Mouse (Mus musculus) intestine, embryonic 15.5 days (tissue): ENCODE results near the gene Hic1. TPM values are rescaled to one million over a fixed set of nuclear protein-coding genes. Genes with fewer than 3 reads are reported as not detected.

Experiments used
- ATAC-seq: fragments of 200-750 bp; cut with Nextera tagmentation; 2 replicates; pipeline ENCODE4 v1.8.0; 2017; ENCODE audit warnings: moderate TSS enrichment, moderate library complexity
- H3K27ac ChIP-seq: fragments of 300-500 bp; sonication (generic); 2 replicates; pipeline ENCODE4 v1.5.1; 2015; ENCODE audit warnings: mild to moderate bottlenecking, inconsistent platforms
- H3K27me3 ChIP-seq: fragments of 300-500 bp; sonication (generic); replicated peaks from 2 replicates; pipeline ENCODE4 v1.6.1; 2015; ENCODE audit warnings: inconsistent platforms
- H3K36me3 ChIP-seq: fragments of 300-500 bp; sonication (generic); 2 replicates; pipeline ENCODE4 v1.6.1; 2015; ENCODE audit warnings: inconsistent platforms
- H3K4me1 ChIP-seq: fragments of 300-500 bp; sonication (generic); replicated peaks from 2 replicates; pipeline ENCODE4 v1.6.1; 2015; ENCODE audit warnings: inconsistent platforms
- H3K4me2 ChIP-seq: fragments of 300-500 bp; sonication (generic); replicated peaks from 2 replicates; pipeline ENCODE4 v1.6.1; 2015; ENCODE audit warnings: mild to moderate bottlenecking, inconsistent platforms
- H3K4me3 ChIP-seq: fragments of 300-500 bp; sonication (generic); replicated peaks from 2 replicates; pipeline ENCODE4 v1.5.1; 2015; ENCODE audit warnings: inconsistent platforms
- H3K9ac ChIP-seq: fragments of 300-500 bp; sonication (generic); 2 replicates; pipeline ENCODE4 v1.6.1; 2015; ENCODE audit warnings: inconsistent platforms
- H3K9me3 ChIP-seq: fragments of 300-500 bp; sonication (generic); 2 replicates; pipeline ENCODE4 v1.6.1; 2016; ENCODE audit warnings: inconsistent platforms
- WGBS: fragments of 180-500 bp; shearing (Covaris S2); methylation state at CpG from one replicate; pipeline ENCODE4 v1.1.7; 2015; 5-methylcytosine and 5-hydroxymethylcytosine counted together
- polyA plus RNA-seq: library from polyadenylated mRNA; unstranded; fragments of >200 nt; fragmentation: Nextera tagmentation; extraction: Ambion mirVana; gene quantifications from 2 replicates; pipeline ENCODE4 v1.2.1, GENCODE M21; 2015

Gene Hic1
- polyA plus RNA-seq, 1 experiment from 2014 or later, result 22.0 TPM

- H3K27ac ChIP-seq, result no peak overlapping the region
- WGBS, result under 1% methylated on average over 74 of the region's 75 CpGs
These were observed 3.1 kb upstream of the Hic1 start for GRCm38 (mm10) chr11:75172151-75173094.

DNA sequence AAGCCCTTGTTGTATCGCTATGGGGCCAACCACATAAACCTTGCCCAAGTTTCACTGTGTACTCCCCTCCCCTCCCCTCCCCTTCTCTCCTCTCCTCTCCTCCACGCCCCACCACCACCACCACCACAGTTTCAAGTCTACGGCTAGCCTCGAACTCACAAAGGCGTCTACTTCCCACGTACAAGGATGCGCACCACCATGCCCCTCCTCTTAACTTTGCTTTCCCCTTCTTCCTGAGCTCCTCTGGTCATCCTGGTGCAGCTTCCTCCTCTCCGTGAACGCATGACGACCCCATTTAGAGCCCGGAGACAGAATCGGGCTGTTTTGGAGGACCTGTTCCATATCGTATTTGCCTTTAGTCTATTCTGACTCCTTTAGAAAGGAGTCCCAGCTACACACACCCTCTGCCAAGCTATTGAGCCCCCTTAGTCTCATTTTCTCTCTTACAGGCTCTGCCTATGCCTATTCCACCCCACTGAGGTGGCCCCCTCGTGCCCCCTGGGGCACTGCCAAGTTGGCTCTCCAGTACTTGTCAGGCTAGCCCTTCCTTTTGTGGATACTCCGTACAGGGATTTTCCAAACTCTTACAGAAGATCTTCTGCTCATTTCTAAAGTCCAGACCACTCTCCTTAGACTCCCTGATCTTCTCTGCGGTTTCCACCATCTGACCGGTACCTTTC is 2.0 kb upstream of the Hic1 start:
- Histone ChIP-seq H3K36me3 (no peaks in the 10 kb centered on the region), H3K4me1 (peaks cover 51% of the 10 kb centered on the region), H3K9ac (no peak overlapping the region), H3K4me3 (no peak overlapping the region), H3K27ac (no peak overlapping the region), H3K9me3 (no peaks in the 10 kb centered on the region), H3K4me2 (peak overlapping the region; percentile 97), H3K27me3 (peaks cover 48% of the 10 kb centered on the region)
- 14% methylated on average over 17 of the region's 17 CpGs for WGBS
- no peak for ATAC-seq

More at GRCm38 (mm10) chr11:75172151-75173094, 3.1 kb upstream of the Hic1 start:
- 0 out of 2 replicates have a peak, but pooled peaks have one; percentile 0 for ATAC-seq
- Histone ChIP-seq H3K36me3 (0 out of 2 replicates have a peak, but pooled peaks cover 5% of the 10 kb centered on the region), H3K4me3 (peak overlapping the region; percentile 71), H3K4me1 (peaks cover 45% of the 10 kb centered on the region), H3K9me3 (no peaks in the 10 kb centered on the region), H3K4me2 (peak overlapping the region; percentile 97), H3K9ac (0 out of 2 replicates have a peak overlapping the region, but pooled peaks have one; percentile 26), H3K27me3 (peaks cover 39% of the 10 kb centered on the region)

GRCm38 (mm10) chr11:75170136-75170751 is 925 bp upstream of the Hic1 start:
- Histone ChIP-seq H3K27me3 (peaks cover 55% of the 10 kb centered on the region), H3K4me1 (peaks cover 60% of the 10 kb centered on the region)

DNA sequence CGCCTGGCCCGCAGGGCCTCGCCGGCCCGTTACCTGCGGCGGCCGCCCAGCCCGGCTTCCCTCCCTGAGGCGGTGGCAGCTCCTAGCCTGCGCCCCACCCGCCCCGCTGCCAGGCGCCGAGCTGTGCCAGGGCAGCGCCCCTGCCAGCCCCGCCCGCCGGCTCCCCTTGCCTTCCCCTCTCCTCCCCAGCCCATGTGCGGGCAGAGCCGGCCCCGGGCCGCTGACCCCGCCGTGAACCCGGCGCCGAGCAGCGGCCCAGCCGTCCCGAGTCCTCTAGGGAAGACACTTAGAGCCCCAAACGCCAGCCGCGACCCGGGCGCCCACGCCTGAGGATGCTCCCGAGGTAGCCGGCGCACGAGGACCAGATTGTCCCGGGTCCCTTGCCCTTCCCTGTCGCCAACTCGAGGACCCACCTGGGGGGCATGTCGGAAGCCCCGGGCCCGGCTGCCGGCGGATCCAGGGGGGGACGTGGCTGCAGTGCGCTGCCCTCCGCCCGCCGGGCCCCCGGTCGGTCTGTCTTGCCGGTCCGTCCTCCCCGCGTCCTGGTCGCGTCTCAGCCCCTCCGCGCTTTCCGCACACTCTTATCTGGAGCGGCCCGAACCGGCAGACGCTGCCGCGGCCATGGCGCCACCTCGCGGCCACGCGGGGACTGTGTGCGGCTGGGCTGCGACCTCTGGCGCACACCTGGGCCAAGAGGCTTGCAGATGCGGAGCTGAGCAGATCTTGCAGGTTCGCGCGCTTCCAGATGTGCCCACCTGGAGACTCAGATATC is 543 bp downstream of the Hic1 start:
- peak; percentile 50 for ATAC-seq
- Histone ChIP-seq H3K36me3 (no peaks in the 10 kb centered on the region), H3K27ac (peak overlapping the region; percentile 94), H3K4me1 (peaks cover 64% of the 10 kb centered on the region), H3K9me3 (no peaks in the 10 kb centered on the region), H3K27me3 (peaks cover 55% of the 10 kb centered on the region), H3K9ac (peak overlapping the region; percentile 86), H3K4me2 (peak overlapping the region; percentile 96), H3K4me3 (peak overlapping the region; percentile 71)
- under 1% methylated on average over 79 of the region's 83 CpGs for WGBS

More at GRCm38 (mm10) chr11:75170136-75170751, 925 bp upstream of the Hic1 start:
- H3K9ac ChIP-seq, result no peak overlapping the region; the same call in 1 of the 2 replicates
- no peaks in the 10 kb centered on the region for H3K9me3 ChIP-seq
- peak overlapping the region; percentile 96 for H3K4me2 ChIP-seq
- peak overlapping the region; percentile 71 for H3K27ac ChIP-seq
- ATAC-seq, result peak; percentile 57
- WGBS, result under 1% methylated on average over 38 of the region's 38 CpGs
- H3K36me3 ChIP-seq, result no peaks in the 10 kb centered on the region
- peak overlapping the region; percentile 71 for H3K4me3 ChIP-seq

- WGBS, result 7% methylated on average over 62 of the region's 63 CpGs
- H3K9ac ChIP-seq, result peak overlapping the region; percentile 86
- H3K4me2 ChIP-seq, result peak overlapping the region; percentile 96
- H3K27me3 ChIP-seq, result peaks cover 51% of the 10 kb centered on the region
- no peaks in the 10 kb centered on the region for H3K9me3 ChIP-seq
- H3K27ac ChIP-seq, result peak overlapping the region; percentile 94
- no peak for ATAC-seq
- H3K4me1 ChIP-seq, result peaks cover 62% of the 10 kb centered on the region
- H3K36me3 ChIP-seq, result peaks cover 1% of the 10 kb centered on the region; the same call in 1 of the 2 replicates
- peak overlapping the region; percentile 71 for H3K4me3 ChIP-seq
These were observed 1.4 kb downstream of the Hic1 start for GRCm38 (mm10) chr11:75167643-75168589.

- peaks cover 43% of the 10 kb centered on the region for H3K27me3 ChIP-seq
- WGBS, result 5% methylated on average over 68 of the region's 68 CpGs
These were observed 2.3 kb downstream of the Hic1 start for GRCm38 (mm10) chr11:75166861-75167642.

GRCm38 (mm10) chr11:75166193-75166842 is 3.0 kb downstream of the Hic1 start:
- H3K4me1 ChIP-seq, result peaks cover 62% of the 10 kb centered on the region
- peak overlapping the region; percentile 94 for H3K27ac ChIP-seq
- ATAC-seq, result no peak
- peak overlapping the region; percentile 71 for H3K4me3 ChIP-seq
- H3K9ac ChIP-seq, result peak overlapping the region; percentile 86
- no peaks in the 10 kb centered on the region for H3K9me3 ChIP-seq
- peaks cover 7% of the 10 kb centered on the region; the same call in 1 of the 2 replicates for H3K36me3 ChIP-seq
- peaks cover 36% of the 10 kb centered on the region for H3K27me3 ChIP-seq
- WGBS, result 13% methylated on average over 55 of the region's 55 CpGs
- H3K4me2 ChIP-seq, result peak overlapping the region; percentile 96

More at GRCm38 (mm10) chr11:75166861-75167642, 2.3 kb downstream of the Hic1 start:
- H3K4me3 ChIP-seq, result peak overlapping the region; percentile 71
- H3K4me1 ChIP-seq, result peaks cover 59% of the 10 kb centered on the region
- peak overlapping the region; percentile 96 for H3K4me2 ChIP-seq
- no peak for ATAC-seq
- H3K9ac ChIP-seq, result peak overlapping the region; percentile 86
- H3K36me3 ChIP-seq, result peaks cover 4% of the 10 kb centered on the region; the same call in 1 of the 2 replicates
- H3K9me3 ChIP-seq, result no peaks in the 10 kb centered on the region
- H3K27ac ChIP-seq, result peak overlapping the region; percentile 94

DNA sequence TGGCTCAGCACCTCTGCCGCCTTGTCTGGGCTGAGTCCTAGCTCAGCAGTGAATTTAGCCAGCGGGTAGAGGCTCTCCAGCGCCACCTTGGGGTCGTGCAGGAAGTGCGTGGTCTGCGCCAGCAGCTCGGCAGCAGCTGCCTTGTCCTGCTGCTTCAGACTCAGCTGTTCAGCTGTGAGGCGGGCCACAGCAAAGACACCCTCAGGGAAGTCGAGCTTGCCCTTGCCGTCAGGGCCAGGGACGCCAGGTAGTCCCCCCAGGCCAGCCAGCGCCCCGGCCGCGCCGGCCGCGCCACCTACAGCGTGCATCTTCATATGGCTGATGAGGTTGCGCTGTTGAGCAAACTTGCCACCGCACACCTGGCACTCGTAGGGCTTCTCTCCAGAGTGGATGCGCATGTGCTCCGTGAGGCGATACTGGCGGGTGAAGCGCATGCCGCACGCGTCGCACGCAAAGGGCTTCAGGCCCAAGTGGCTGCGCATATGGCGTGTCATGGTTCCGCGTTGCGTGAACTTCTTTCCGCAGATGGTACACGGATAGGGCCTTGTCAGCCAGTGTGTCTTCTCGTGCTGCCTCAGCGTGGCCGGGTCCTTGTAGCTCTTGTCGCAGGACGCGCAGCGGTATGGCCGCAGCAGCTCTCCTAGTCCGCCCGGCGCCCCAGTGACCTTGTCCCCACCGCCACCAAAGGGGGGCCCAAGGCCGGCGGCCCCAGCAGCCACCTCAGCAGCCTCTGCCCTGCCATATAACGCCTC is 3.7 kb downstream of the Hic1 start:
- peak overlapping the region; percentile 96 for H3K4me2 ChIP-seq
- no peaks in the 10 kb centered on the region for H3K9me3 ChIP-seq
- WGBS, result 11% methylated on average over 54 of the region's 54 CpGs
- H3K27ac ChIP-seq, result peak overlapping the region; percentile 94
- H3K4me1 ChIP-seq, result peaks cover 60% of the 10 kb centered on the region
- peak overlapping the region; percentile 71 for H3K4me3 ChIP-seq
- ATAC-seq, result peak; percentile 31
- peaks cover 10% of the 10 kb centered on the region; the same call in 1 of the 2 replicates for H3K36me3 ChIP-seq
- H3K27me3 ChIP-seq, result peaks cover 33% of the 10 kb centered on the region
- peak overlapping the region; percentile 86 for H3K9ac ChIP-seq

GRCm38 (mm10) chr11:75164750-75165149 is 4.6 kb downstream of the Hic1 start:
- peak overlapping the region; percentile 96 for H3K4me2 ChIP-seq
- 25% methylated on average over 15 of the region's 15 CpGs for WGBS
- peak overlapping the region; percentile 71 for H3K4me3 ChIP-seq
- H3K9ac ChIP-seq, result peak overlapping the region; percentile 86
- H3K36me3 ChIP-seq, result peaks cover 13% of the 10 kb centered on the region; the same call in 1 of the 2 replicates
- H3K9me3 ChIP-seq, result no peaks in the 10 kb centered on the region
- peaks cover 54% of the 10 kb centered on the region for H3K4me1 ChIP-seq
- peaks cover 27% of the 10 kb centered on the region for H3K27me3 ChIP-seq
- peak overlapping the region; percentile 94; the same call in 1 of the 2 replicates for H3K27ac ChIP-seq
- no peak for ATAC-seq
